Mouse (Mus musculus): ENCODE results near the gene Vamp5.

The Vamp5 gene

DNA sequence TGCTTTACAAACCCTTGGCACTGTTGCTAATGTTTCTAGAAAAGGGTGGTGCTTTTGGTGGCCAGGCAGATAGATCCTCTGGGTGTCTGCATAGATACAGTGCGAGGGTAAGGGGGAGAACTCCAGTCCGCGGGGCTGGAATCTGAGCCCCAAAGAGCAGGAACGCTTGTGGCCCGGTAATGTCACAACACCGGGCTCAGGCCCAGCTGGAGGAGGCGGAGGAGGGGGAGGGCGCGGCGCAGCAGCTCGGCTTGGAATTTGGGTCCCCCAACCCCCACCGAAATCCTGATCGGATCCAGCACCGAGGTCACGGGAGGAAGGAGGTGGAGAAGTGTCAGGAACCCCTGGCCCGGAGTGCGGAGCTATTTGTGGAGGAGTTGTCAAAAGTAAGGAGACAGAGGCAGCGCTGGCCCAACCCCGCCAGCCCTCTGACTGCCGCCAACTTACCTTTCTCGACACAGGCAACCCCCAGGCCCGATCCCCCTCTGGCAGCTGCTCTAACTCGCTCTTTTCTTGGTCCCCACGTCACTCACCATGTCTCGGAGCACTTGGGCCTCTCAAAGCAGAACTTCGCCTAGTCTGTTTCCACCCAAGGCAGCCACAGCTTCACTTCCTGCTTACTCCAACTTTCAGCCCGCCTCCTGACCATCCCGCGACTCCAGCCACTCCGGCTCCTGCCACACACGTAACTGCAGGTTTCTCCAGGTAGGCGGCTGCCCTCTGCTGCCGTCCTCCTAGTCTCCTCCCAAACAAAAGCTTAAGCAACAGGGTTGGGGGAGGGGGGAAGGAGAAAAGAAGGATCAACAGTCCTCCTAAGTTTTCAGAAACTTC, 9.9 kb upstream of the Vamp5 start, which contains the start of gene Vamp8:
Gene Vamp8 (minus strand): TSS at position 763 of the 831 bp plus-strand sequence.
- DNase-seq (ENCODE audit: low spot score in 2 of 2) = peak; percentile 49 to 60

GRCm38 (mm10) chr6:72389471-72389940, 9.2 kb upstream of the Vamp5 start:
- peak; percentile 32 to 65 for DNase-seq (ENCODE audit: low spot score in 2 of 2)

DNA sequence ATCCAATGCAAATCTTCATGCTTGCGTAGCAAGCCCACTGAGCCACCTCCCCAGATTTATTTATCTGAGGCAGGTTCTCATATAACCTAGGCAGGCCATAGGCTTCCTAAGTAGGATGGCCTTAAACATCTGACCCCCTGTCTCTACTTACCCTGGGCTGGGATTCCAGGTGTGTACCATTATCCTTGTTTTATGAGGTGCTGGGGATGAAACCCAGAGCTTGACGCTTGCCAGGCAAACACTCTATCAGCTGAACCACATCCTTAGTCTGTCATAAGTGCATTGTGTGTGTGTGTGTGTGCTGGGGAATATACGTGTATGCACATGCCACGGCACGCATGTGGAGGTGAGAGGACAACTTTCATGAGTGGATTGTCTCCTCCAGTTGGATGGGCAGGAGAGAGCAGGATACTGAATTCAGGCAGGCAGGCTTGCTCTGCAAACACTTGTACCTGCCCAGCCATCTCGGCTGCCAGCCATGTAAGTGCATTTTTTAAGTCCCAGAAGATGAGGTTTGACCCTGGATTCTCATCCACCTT, 8.6 kb upstream of the Vamp5 start:
- DNase-seq (ENCODE audit: low spot score in 2 of 2) = no peak

- DNase-seq (ENCODE audit: low spot score in 2 of 2) = no peak
Observed at GRCm38 (mm10) chr6:72388266-72388665, 8.0 kb upstream of the Vamp5 start.

DNA sequence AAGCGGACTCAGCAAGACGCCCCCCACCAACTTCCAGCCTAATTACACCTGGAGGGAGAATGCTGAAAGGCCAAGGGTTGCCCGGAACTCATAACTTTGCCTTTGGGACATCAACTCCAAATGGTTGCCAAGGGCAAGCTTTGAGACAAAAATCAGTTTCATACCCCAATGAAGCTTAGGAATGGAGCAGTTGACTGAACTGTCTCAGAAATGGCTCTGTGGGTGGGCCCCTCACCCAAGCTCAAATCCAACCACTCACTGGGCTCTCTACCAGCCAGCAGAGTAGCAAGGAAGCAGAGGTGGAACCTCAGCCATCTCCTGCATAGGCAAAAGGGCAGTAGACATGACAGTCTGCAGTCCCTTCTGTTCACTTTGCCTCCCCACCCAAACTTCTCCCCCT, 7.5 kb upstream of the Vamp5 start:
- DNase-seq (ENCODE audit: low spot score in 2 of 2) = no peak

DNA sequence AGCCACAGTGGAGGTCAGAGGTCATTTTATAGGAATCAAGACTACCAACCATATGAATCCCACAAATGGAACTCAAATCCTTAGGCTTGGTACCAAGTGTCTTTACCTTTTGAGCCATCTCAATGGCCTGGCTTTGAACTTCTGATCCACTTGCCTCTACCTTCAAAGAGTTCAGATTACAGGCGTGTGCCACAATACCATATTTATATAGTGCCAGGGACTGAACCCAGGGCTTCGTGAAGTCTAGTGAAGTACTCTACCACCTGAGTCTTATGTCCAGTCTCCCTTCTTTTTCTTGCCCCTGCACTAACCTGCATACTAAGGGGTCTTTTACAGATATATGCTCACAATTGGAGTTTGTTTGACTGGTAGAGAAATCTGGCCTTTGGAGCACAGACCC, 6.3 kb upstream of the Vamp5 start:
- DNase-seq (ENCODE audit: low spot score in 2 of 2) = no peak

DNA sequence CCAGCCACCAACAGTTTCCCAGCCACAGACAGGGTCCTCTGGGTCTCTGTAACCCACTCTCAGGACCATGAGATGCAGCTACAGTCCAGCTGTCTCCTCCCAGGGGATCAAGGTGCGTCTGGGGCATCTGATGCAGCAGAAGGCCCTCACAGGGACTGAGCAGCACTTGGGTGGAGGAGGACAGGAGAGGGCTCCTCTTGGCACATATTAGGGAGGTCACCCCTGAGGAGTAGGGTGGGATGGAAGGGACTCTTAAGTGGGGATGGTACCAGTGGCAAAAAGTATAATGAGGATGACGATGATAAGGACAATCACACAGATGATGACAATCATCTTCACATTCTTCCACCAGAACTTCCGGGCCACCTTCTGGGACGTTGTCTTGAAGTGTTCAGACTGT, 5.0 kb upstream of the Vamp5 start:
- DNase-seq (ENCODE audit: low spot score in 2 of 2) = no peak

DNA sequence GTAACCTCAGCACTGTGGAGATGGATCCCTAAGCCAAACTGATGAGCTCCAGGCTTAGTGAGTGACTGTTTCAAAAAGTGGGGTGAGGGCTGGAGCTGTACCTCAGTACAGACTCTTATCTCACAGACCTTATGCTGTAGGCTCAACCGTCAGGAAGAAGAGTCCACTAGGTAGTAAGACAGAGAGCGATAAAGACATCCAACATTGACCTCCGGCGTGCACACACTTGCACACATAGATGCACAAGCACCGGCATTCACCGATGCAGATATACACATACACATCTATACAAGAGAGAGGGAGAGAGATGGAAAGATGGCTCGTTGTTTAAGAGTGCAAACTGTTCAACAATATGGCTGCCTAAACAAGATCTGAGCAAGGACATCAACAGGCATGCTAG, 3.7 kb upstream of the Vamp5 start:
- no peak for DNase-seq (ENCODE audit: low spot score in 2 of 2)

DNA sequence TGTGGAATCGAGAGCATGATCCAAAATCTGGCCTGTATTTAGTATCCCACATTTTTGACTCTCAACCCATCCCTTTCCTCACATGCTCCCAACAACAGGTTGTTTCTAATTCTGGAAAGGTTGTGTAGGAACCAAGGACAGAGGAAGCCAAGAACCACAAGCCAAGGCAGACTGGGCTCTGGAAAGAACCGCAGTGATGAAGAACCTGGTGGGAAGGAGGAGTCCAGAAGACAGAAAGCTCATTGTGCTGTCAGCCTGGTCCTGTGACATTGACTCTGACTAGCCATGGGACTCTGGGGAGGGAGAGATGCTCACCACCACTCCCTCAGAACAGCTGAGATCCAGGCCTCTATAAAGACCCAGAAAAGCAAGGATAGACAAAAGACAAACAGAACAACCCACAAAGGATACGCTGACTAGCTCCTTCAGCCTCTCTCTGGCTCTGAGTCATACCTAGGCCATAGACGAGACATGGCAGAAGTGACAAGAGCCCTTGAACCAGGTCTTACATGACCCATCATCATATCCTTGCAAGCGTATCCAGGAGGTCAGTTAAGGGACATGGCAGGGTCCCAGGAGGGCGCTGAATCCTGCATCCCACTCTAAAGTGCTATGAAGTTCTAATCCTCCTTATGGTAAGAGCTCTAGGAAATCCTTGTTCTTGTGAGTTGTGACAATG, 3.0 kb upstream of the Vamp5 start:
- no peak for DNase-seq (ENCODE audit: low spot score in 2 of 2)

- DNase-seq (ENCODE audit: low spot score in 2 of 2) = no peak
Observed at GRCm38 (mm10) chr6:72382494-72382893, 2.2 kb upstream of the Vamp5 start.

DNA sequence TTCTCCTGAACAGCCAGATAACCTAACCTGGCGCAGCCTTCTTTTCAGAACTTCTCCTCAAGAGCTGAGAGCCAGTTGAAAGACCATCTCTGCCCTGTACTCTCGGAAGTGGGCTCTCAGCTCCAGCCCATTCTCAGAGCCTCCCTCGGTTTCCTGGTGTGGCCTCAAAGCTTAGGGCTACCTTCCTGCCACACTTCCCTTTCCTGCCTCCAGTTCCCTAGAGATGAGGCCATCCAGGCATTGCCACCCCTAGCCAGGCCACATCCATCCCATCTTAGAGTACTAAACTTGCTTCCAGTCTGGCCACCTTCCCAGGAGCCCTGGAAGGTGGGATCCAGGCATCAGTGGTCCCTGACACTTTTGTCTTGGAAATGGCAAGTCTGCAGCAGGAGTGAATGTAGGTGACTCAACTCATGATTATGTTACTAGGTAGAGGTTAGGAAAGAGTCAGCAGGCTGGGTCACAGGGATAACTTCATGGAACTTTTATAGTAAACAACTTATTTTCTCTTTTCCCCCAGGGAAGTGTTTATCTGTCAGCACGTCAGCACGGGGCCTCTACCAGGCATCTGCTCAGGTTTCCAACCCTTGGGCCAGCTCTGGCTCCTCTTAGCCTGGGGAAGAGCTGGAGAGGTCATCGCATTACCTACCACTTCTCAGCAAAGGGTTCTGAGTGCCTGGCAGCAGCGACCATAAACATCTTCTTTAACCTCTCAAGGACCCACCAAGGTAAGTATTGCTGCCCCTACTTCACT, 714 bp downstream of the Vamp5 start:
- no peak for DNase-seq (ENCODE audit: low spot score in 2 of 2)

DNA sequence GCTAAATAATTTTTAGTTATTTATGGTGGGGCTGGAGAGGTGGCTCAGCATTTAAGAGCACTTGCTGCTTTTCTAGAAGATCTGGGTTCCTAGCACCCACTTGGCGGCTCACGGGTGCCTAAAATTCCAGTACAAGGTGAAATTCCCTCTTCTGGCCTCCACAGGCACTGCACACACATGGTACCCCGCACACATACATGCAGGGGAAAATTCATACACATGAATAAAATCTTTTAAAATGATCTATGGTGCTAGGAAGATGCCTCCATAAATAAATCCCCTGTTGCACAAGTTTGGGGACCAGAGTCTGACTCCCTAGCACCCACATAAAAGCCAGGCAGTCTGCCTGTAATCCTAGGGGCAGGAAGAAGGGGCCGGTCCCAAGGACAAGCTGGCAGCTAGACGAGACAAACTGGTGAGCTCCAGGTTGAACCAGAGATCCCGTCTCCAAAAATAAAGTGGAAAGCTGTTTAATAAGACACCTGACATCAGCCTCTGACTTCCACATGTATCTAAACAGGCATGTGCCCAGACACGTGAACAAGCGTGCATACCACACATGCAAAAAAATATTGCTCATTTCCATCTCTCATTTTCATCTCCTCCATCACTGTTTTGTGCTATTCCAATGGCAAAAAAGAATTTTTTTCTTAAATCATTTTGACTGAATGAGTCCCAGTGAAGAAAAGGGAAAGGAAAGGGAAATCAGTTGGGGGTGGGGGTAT, 1.6 kb downstream of the Vamp5 start:
- DNase-seq (ENCODE audit: low spot score in 2 of 2) = no peak

DNA sequence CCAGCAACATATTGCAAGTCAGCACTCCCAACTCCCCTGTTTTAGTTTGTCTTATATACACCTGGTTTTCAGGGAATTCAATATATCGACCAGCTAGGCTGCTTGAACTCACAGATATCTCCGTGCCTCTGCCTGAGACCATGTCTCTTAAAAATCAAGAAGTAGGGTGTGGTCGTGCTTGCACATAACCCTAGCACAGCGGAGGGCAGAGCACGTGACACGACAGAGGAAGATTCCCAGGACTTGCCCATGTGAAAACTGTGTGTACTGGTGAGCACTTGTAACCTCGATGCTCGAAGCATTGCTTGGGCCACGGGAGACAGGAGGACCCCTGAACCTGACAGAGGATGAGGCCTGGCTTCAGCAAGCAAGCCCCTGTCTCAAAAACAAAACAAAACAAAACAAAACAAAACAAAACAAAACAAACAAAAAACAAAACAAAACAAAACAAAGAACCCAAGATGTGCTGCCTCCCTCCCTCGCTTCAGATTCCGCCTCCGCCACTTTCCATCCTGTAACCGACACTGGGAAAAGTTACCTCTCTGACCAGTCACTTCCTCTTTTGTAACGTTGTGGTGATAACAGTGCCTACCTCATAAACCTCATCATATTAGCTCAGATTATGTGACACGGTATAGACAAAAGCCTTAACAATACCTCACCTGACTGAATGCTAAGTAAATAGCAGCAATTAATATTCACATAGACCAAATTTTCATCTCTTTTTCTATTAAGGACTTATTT, 5.3 kb downstream of the Vamp5 start:
- DNase-seq (ENCODE audit: low spot score in 2 of 2) = peak in 1 of 2 experiments; percentile 12

- DNase-seq (ENCODE audit: low spot score in 2 of 2) = no peak
Observed at GRCm38 (mm10) chr6:72374206-72374605, 6.1 kb downstream of the Vamp5 start.

DNA sequence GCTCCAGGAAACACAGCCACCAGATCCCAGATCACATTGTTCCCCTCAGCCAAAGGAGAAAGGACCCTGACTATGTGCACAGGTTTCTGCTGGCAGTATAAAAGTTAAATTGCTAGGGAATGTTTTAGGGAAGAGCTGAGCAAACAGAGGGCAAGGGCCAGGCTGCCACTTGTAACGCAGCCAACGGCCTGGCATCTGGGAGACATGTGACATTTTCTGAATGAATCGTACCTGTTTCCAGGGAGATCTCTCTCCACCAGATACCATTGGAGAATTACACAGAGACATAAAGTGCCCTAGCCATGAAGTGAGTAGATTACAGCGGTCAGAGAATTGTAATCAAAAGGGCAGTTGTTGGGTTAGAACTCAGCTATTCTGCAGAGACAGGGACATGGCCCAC, 7.1 kb downstream of the Vamp5 start:
- no peak for DNase-seq (ENCODE audit: low spot score in 2 of 2)

GRCm38 (mm10) chr6:72371571-72371970, 8.7 kb downstream of the Vamp5 start:
- no peak for DNase-seq (ENCODE audit: low spot score in 2 of 2)

DNA sequence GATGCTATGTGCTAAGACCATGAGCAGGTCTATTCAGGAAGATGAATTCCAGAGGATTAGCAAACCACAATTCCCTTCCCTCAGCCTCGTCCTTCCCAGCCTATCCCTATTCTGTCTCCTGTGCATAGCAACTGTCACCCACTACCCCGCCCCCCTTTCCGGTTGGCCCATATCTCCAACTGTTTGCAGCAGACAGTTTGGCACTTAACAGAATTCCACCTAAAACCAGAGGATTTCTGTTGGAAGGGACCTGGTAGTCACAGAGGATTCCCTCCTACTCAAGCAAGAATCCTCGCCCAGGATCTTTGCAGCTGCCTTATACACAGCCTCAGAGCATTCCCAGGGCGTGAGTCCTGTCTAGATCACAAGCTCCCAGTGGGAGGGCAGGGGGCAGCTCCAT, 9.1 kb downstream of the Vamp5 start:
- no peak for DNase-seq (ENCODE audit: low spot score in 2 of 2)

DNA sequence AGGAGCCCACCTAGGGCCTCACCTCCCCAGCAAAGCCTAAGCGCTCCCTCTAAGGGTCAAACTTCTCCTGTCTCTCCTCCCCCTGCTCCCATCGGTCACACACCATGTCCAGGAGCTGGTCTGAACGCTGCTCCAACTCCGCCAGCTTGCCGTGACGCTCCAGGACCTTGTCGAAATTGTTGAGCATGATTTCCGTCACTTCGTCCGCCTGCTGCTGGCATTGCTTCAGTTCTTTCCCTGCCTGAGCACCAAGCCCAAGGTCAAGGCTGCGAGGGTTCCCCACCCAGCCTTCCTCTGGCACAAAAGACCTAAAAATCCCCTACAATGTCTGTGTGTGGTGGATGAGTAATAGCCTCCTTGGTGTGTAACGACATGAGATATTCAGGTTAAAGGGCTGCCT, 10.2 kb downstream of the Vamp5 start:
- DNase-seq (ENCODE audit: low spot score in 2 of 2) = no peak

DNA sequence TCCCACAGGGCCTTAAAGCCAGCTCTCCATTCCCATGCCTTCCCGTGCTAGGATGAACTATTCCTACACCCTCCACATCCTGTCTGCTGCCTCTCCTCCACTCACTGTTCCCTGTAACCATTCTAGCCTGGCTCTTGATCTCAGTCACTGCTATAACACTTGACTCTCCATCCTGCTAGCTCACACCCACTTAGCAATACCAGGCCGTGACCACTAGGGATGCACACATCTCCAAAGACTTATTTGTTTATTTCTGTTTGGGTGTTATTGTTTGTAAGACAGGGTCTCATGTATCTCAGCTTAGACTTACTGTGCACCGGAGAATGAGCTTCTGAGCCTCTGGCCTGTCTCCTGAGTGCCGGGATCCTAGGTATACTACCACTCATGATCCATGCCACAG, 10.7 kb downstream of the Vamp5 start:
- DNase-seq (ENCODE audit: low spot score in 2 of 2) = no peak

DNA sequence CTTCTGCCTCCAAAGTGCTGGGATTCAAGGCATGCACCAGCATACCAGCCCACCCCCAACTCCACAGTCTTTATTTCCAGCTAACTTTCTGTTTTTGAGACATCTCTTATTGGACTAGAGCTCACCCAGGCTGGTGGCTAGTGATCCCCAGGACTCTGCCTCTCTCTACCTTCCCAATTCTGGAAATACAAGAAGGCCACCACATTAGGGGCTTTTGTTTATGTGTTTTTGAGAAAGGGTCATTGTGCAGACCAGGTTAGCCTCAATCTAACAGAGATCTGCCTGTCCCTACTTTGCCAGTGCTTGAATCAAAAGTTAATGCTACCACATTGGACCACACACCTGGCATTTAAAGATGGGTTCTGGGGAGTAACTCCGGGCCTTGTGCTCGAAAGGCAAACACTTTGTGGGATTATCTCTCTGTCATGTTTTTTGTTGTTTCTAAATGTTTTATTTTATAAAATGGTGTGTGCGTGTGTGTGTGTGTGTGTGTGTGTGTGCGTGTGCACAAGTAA, 12.8 kb downstream of the Vamp5 start:
- no peak for DNase-seq (ENCODE audit: low spot score in 2 of 2)
